Mouse (Mus musculus) frontal cortex, adult 2 months (tissue): ENCODE results near the gene Angptl8. TPM values are rescaled to one million over a fixed set of nuclear protein-coding genes. Genes with fewer than 3 reads are reported as not detected.
"Not testable (repeated sequence)": the region's sequence is repeated elsewhere in the genome, so short reads cannot be mapped to it uniquely, and the experiment has no call there.

ENCODE experiments used
- DNase-seq, 2 experiments: peaks; one replicate each; pipeline ENCODE4 v3.0.0; 2022; ENCODE audit warnings: low spot score in 1 of 2; ENCODE audit errors: extremely low spot score in 1 of 2
- polyA plus RNA-seq: library from polyadenylated mRNA; depleted of rRNA; stranded (reverse); fragments of >200 nt; gene quantifications from 2 replicates; pipeline ENCODE4 v1.2.3, GENCODE M21; 2012; rRNA removed

Angptl8 gene
- polyA plus RNA-seq, result not detected in 2 replicates

- no peak for DNase-seq
Measured at GRCm38 (mm10) chr9:21835258-21835912, at the start of gene Angptl8. Gene Angptl8, plus strand, starts transcription at chr9:21835510.

GRCm38 (mm10) chr9:21786309-21786708, 49.0 kb upstream of the Angptl8 start:
- not testable (repeated sequence) for DNase-seq

GRCm38 (mm10) chr9:21786906-21787305, 48.4 kb upstream of the Angptl8 start:
- peak in 1 of 2 experiments; percentile 73 for DNase-seq

- no peak for DNase-seq
Measured at GRCm38 (mm10) chr9:21787654-21788053, 47.7 kb upstream of the Angptl8 start.

- no peak for DNase-seq
Measured at GRCm38 (mm10) chr9:21788234-21788633, 47.1 kb upstream of the Angptl8 start.

- no peak for DNase-seq
Measured at GRCm38 (mm10) chr9:21791861-21792260, 43.4 kb upstream of the Angptl8 start.

- DNase-seq, result peak; percentile 36 to 78
Measured at GRCm38 (mm10) chr9:21792644-21793043, 42.7 kb upstream of the Angptl8 start.

- DNase-seq, result not testable (repeated sequence)
Measured at GRCm38 (mm10) chr9:21793507-21793906, 41.8 kb upstream of the Angptl8 start.

- no peak for DNase-seq
Measured at GRCm38 (mm10) chr9:21794344-21794834, 40.9 kb upstream of the Angptl8 start.

GRCm38 (mm10) chr9:21794925-21795324, 40.4 kb upstream of the Angptl8 start:
- no peak for DNase-seq

- DNase-seq, result no peak
Measured at GRCm38 (mm10) chr9:21795579-21795978, 39.7 kb upstream of the Angptl8 start.

- no peak for DNase-seq
Measured at GRCm38 (mm10) chr9:21796259-21796658, 39.1 kb upstream of the Angptl8 start.

- DNase-seq, result no peak
Measured at GRCm38 (mm10) chr9:21796919-21797318, 38.4 kb upstream of the Angptl8 start.

- DNase-seq, result no peak
Measured at GRCm38 (mm10) chr9:21797921-21798344, 37.4 kb upstream of the Angptl8 start.

GRCm38 (mm10) chr9:21798345-21799009, 36.8 kb upstream of the Angptl8 start, which contains the start of gene Kank2:
Gene Kank2, minus strand, starts transcription at chr9:21798744.
- DNase-seq, result peak in 1 of 2 experiments; percentile 67

- no peak for DNase-seq
Measured at GRCm38 (mm10) chr9:21799010-21799350, 36.3 kb upstream of the Angptl8 start.

- no peak for DNase-seq
Measured at GRCm38 (mm10) chr9:21801121-21801520, 34.2 kb upstream of the Angptl8 start.

- DNase-seq, result no peak
Measured at GRCm38 (mm10) chr9:21801591-21801990, 33.7 kb upstream of the Angptl8 start.

GRCm38 (mm10) chr9:21803986-21804644, 31.2 kb upstream of the Angptl8 start:
- DNase-seq, result peak; percentile 75 to 93

GRCm38 (mm10) chr9:21806363-21806762, 28.9 kb upstream of the Angptl8 start:
- no peak for DNase-seq

GRCm38 (mm10) chr9:21806976-21807375, 28.3 kb upstream of the Angptl8 start:
- DNase-seq, result no peak
